Mouse (Mus musculus) forebrain, postnatal 0 days (tissue): Measurements from ENCODE around the gene Asb8. TPM values are rescaled to one million over a fixed set of nuclear protein-coding genes. Genes with fewer than 3 reads are reported as not detected.
A peak's percentile ranks its signal among the peaks of the same experiment; 100 is the strongest.

Source experiments
- ATAC-seq: fragments of 200-750 bp; cut with Nextera tagmentation; 2 replicates; pipeline ENCODE4 v1.8.0; 2017; ENCODE audit warnings: mild to moderate bottlenecking, moderate library complexity
- DNase-seq: peaks from one replicate; pipeline ENCODE4 v3.0.0-alpha.2; 2015
- H3K27ac ChIP-seq: fragments of 300-500 bp; sonication (generic); 2 replicates; pipeline ENCODE4 v1.5.1; 2014; ENCODE audit warnings: low read depth, mild to moderate bottlenecking, antibody characterized with exemption, low read length, moderate library complexity, mixed read lengths
- H3K27me3 ChIP-seq: fragments of 300-500 bp; sonication (generic); 2 replicates; pipeline ENCODE4 v1.6.1; 2014; ENCODE audit warnings: mild to moderate bottlenecking, low read length, mixed read lengths; ENCODE audit not compliant: insufficient read depth
- H3K36me3 ChIP-seq: fragments of 300-500 bp; sonication (generic); 2 replicates; pipeline ENCODE4 v1.6.1; 2014; ENCODE audit warnings: mild to moderate bottlenecking, moderate library complexity; ENCODE audit not compliant: insufficient read depth
- H3K4me1 ChIP-seq: fragments of 300-500 bp; sonication (generic); 2 replicates; pipeline ENCODE4 v1.6.1; 2014; ENCODE audit warnings: antibody characterized with exemption; ENCODE audit not compliant: insufficient read depth
- H3K4me2 ChIP-seq: fragments of 300-500 bp; sonication (generic); 2 replicates; pipeline ENCODE4 v1.6.1; 2014; ENCODE audit warnings: low read depth, mild to moderate bottlenecking, moderate library complexity
- H3K4me3 ChIP-seq: fragments of 300-500 bp; sonication (generic); 2 replicates; pipeline ENCODE4 v1.5.1; 2014; ENCODE audit warnings: low read depth, low read length, mixed read lengths
- H3K9ac ChIP-seq: fragments of 300-500 bp; sonication (generic); 2 replicates; pipeline ENCODE4 v1.6.1; 2014; ENCODE audit warnings: mild to moderate bottlenecking
- H3K9me3 ChIP-seq: fragments of 300-500 bp; sonication (generic); 2 replicates; pipeline ENCODE4 v1.6.1; 2016; ENCODE audit warnings: low read length
- CTCF ChIP-seq: sonication (generic); IDR thresholded peaks from 2 replicates; pipeline ENCODE4 v1.5.1; 2016; ENCODE audit warnings: antibody characterized with exemption, control low read depth, low read depth
- whole genome bisulfite sequencing: fragments of 180-500 bp; shearing (Covaris S2); extraction: QIAGEN DNeasy Blood & Tissue Kit; methylation state at CpG from one replicate; pipeline ENCODE4 v1.1.7; 2014; 5-methylcytosine and 5-hydroxymethylcytosine counted together
- polyA plus RNA-seq: library from polyadenylated mRNA; unstranded; fragments of >200 nt; fragmentation: Nextera tagmentation; extraction: Ambion mirVana; gene quantifications from 2 replicates; pipeline ENCODE4 v1.2.1, GENCODE M21; 2015
- total RNA-seq: library from RNA; depleted of rRNA; stranded (reverse); fragments of >200 nt; gene quantifications from 2 replicates; pipeline ENCODE4 v1.2.3, GENCODE M21; 2014

Asb8 gene
- total and polyA plus RNA-seq, 2 experiments from 2014 or later: 46.8 to 56.9 TPM

DNA sequence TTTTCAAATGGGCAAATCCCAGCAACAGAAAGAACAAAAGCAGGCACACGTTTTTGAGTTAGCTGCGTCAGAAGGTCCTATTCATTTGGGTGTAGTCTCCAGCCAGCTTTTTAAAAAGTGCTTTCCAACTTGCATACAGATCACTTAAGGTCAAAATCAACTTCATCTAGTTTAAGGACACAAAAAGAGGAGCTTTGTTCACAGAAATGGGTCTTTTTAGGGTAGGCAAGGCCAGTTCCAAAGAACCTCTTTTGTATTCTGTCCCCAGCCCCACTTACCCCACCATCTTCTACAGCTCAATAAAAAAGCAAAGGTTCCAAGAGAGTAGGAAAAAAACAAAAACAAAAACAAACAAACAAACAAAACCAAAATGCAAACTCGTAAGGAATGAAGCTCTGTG, 30.8 kb downstream of the Asb8 start:
- H3K9ac ChIP-seq: no peak overlapping the region

DNA sequence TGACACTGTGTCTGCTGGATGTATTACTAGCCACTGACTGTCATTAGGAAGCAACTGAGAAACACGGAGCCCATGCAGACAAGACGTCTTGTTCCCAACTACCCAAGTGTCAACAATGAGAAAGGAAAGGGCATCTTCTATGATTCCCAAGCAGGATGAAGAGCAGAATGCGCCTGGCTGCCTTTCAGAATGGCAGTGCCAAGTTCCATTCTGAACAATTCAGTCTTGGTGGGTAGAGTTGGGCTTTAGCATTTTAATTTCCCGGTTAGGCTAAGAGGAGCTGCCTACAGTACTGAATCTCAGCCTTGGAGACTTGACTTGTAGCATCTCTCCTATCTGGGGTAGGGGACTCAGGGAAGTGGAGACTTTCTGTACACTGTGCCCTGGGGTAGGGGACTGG, 31.4 kb downstream of the Asb8 start:
- TF ChIP-seq CTCF: no peak
- Histone ChIP-seq H3K9me3 (no peaks in the 10 kb centered on the region), H3K9ac (no peak overlapping the region), H3K27ac (peak overlapping the region; percentile 48; the same call in 1 of the 2 replicates), H3K4me1 (no peaks in the 10 kb centered on the region), H3K4me2 (no peak overlapping the region), H3K27me3 (no peaks in the 10 kb centered on the region), H3K36me3 (peaks cover 84% of the 10 kb centered on the region), H3K4me3 (no peak overlapping the region)
- DNase-seq: peak; percentile 7
- ATAC-seq: peak; percentile 45; the same call in 1 of the 2 replicates
- WGBS: 74% methylated on average over 4 of the region's 4 CpGs

More for the DNA sequence above, 30.8 kb downstream of the Asb8 start:
- Histone ChIP-seq H3K4me3 (no peak overlapping the region), H3K27ac (peak overlapping the region; percentile 48; the same call in 1 of the 2 replicates), H3K27me3 (no peaks in the 10 kb centered on the region), H3K4me1 (no peaks in the 10 kb centered on the region), H3K9me3 (no peaks in the 10 kb centered on the region), H3K4me2 (no peak overlapping the region), H3K36me3 (peaks cover 82% of the 10 kb centered on the region)
- DNase-seq: peak; percentile 3
- ATAC-seq: peak; percentile 50
- no peak for TF ChIP-seq CTCF
- WGBS: 50% methylated on average over 3 of the region's 3 CpGs

DNA sequence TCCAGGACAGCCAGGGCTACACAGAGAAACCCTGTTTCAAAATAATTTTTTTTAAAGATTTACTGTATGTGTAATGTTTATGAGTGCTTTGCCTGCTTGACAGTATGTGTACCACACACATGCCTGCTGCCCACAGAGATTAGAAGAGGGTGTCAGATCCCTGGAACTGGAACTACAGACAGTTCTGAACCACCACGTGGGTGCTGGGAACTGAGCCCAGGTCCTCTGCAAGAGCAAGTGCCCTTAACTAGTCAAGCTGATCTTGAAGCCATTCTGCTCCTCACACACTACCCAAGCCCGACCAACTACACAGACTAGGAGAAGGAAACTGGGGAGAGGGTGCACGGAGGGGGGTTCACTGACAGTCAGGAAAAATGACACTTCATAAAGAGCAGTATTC, 32.0 kb downstream of the Asb8 start:
- WGBS: 92% methylated on average over 3 of the region's 3 CpGs
- no peak overlapping the region for H3K4me2 ChIP-seq
- no peak overlapping the region for H3K9ac ChIP-seq
- no peak for ATAC-seq
- no peak overlapping the region for H3K27ac ChIP-seq
- H3K27me3 ChIP-seq: no peaks in the 10 kb centered on the region
- no peak overlapping the region for H3K4me3 ChIP-seq
- H3K4me1 ChIP-seq: no peaks in the 10 kb centered on the region
- no peak for TF ChIP-seq CTCF
- DNase-seq: no peak
- H3K9me3 ChIP-seq: no peaks in the 10 kb centered on the region
- peaks cover 84% of the 10 kb centered on the region for H3K36me3 ChIP-seq

DNA sequence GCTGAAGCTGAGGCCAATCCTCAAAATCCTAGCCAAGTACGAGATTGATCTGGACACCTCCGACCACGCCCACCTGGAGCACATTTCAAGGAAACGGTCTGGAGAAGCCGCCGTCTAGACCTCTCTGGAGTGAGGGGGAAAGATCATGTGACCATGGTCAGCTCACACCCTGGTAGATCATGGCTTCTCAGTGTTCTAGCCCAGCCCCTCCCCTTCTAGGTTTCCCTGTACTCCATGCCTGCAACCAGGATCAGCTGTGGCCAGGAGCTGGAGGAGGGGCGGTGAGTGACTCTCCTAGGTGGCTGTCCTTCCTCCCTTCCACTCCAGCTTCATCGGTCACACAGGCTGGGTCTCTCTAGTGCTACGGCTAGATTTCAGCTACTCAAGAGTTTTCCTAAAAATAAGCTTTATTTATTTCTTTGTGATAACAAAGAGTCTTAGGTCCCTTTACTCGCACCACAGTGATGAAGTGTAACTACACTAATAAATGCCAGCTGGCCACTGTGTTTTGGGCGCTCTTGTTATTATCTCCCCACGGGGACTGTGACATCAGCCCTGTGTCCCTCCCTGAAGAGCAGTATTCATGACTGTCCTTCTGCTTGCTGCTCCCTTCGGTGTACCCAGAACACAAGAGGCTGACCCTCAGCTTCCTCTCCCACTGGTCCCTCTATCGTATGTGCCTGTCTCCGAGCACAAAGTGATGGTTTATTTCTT, 33.3 kb downstream of the Asb8 start:
- WGBS: 89% methylated on average over 15 of the region's 15 CpGs
- H3K4me2 ChIP-seq: no peak overlapping the region
- H3K9ac ChIP-seq: no peak overlapping the region
- no peak overlapping the region for H3K27ac ChIP-seq
- DNase-seq: no peak
- ATAC-seq: no peak
- no peak for TF ChIP-seq CTCF
- no peaks in the 10 kb centered on the region for H3K27me3 ChIP-seq
- H3K9me3 ChIP-seq: no peaks in the 10 kb centered on the region
- no peaks in the 10 kb centered on the region for H3K4me1 ChIP-seq
- H3K4me3 ChIP-seq: no peak overlapping the region
- peaks cover 93% of the 10 kb centered on the region for H3K36me3 ChIP-seq

DNA sequence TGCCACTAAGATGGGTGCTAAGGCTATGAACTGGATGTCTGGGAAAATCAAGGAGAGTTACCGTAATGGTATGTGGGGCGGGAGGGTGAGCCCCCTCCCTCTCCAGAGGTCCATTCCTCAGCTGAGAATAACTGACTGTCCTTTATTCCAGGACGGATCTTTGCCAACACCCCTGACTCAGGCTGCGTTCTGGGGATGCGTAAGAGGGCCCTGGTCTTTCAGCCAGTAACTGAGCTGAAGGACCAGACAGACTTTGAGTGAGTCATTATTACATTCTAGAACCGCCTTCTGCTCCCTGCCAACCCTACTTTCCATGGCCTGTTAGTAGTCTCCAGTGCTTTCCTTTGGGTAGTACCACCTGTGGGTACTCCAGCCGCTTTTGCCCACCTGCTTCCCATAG, 34.0 kb downstream of the Asb8 start:
- no peak overlapping the region for H3K9ac ChIP-seq
- no peak overlapping the region for H3K4me3 ChIP-seq
- no peak for TF ChIP-seq CTCF
- no peaks in the 10 kb centered on the region for H3K9me3 ChIP-seq
- H3K27ac ChIP-seq: no peak overlapping the region
- no peaks in the 10 kb centered on the region for H3K27me3 ChIP-seq
- H3K36me3 ChIP-seq: peaks cover 94% of the 10 kb centered on the region
- ATAC-seq (no peak), DNase-seq (no peak)
- H3K4me2 ChIP-seq: no peak overlapping the region
- no peaks in the 10 kb centered on the region for H3K4me1 ChIP-seq
- 91% methylated on average over 7 of the region's 7 CpGs for WGBS

DNA sequence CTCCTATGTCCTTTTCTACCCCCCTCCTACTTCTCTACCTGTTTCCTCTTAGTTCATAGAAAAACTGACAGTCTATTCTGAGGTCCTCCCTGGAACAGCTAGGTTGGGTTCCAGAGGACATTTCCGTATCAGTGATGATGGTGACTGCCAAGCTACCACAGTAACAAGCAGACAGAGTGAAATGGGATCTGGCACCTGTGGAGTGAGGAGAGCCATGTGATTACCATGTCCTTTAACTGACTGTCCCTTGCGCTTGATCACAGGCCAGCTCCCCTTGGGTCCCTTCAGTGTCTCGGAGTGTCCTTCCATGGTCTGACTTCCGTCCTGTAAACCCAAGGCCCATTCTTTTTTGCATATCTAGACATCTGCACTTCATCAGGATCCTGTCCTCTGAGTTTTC, 34.4 kb downstream of the Asb8 start:
- 95% methylated on average over 4 of the region's 4 CpGs for WGBS
- peaks cover 94% of the 10 kb centered on the region for H3K36me3 ChIP-seq
- no peak for ATAC-seq
- H3K9ac ChIP-seq: no peak overlapping the region
- no peak for TF ChIP-seq CTCF
- H3K4me3 ChIP-seq: no peak overlapping the region
- no peaks in the 10 kb centered on the region for H3K9me3 ChIP-seq
- no peaks in the 10 kb centered on the region for H3K4me1 ChIP-seq
- DNase-seq: no peak
- no peaks in the 10 kb centered on the region for H3K27me3 ChIP-seq
- H3K4me2 ChIP-seq: no peak overlapping the region
- no peak overlapping the region for H3K27ac ChIP-seq

DNA sequence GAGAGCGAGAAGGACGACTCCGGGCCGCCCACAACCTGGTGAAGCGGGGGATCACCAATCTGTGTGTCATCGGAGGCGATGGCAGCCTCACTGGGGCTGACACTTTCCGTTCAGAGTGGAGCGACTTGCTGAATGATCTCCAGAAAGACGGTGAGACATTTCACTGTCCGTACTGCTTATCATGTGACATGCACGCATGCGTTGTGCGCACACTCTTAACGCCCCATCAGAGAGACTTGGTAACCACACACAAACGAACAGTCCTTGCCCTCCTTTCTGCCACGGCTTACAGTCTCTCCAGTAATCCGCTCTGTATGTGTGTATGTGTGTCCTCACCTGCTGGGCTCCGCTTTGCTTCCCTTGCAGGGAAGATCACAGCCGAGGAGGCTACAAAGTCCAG, 44.6 kb downstream of the Asb8 start:
- no peak overlapping the region for H3K27ac ChIP-seq
- H3K4me2 ChIP-seq: no peak overlapping the region
- ATAC-seq (no peak), DNase-seq (no peak)
- H3K9me3 ChIP-seq: no peaks in the 10 kb centered on the region
- WGBS: 94% methylated on average over 20 of the region's 20 CpGs
- H3K4me1 ChIP-seq: no peaks in the 10 kb centered on the region
- H3K27me3 ChIP-seq: no peaks in the 10 kb centered on the region
- TF ChIP-seq CTCF: no peak
- H3K4me3 ChIP-seq: no peak overlapping the region
- no peak overlapping the region for H3K9ac ChIP-seq
- peaks cover 79% of the 10 kb centered on the region for H3K36me3 ChIP-seq
